Mouse (Mus musculus) midbrain, embryonic 14.5 days (tissue): ENCODE measurements around the gene Mars. TPM values are rescaled to one million over a fixed set of nuclear protein-coding genes. Genes with fewer than 3 reads are reported as not detected.

ENCODE experiments used
- ATAC-seq: fragments of 200-750 bp; cut with Nextera tagmentation; 2 replicates; pipeline ENCODE4 v1.8.0; 2017; ENCODE audit warnings: moderate number of reproducible peaks, moderate library complexity; ENCODE audit not compliant: low FRiP score, low TSS enrichment
- DNase-seq: peaks from one replicate; pipeline ENCODE4 v3.0.0-alpha.2; 2015
- H3K27ac ChIP-seq: fragments of 300-500 bp; sonication (generic); replicated peaks from 2 replicates; pipeline ENCODE4 v1.5.1; 2014; ENCODE audit warnings: mild to moderate bottlenecking, low read depth, low read length, moderate library complexity
- H3K27me3 ChIP-seq: fragments of 300-500 bp; sonication (generic); 2 replicates; pipeline ENCODE4 v1.6.1; 2014; ENCODE audit warnings: low read length, control low read depth, mixed read lengths; ENCODE audit not compliant: control insufficient read depth, insufficient read depth
- H3K36me3 ChIP-seq: fragments of 300-500 bp; sonication (generic); 2 replicates; pipeline ENCODE4 v1.6.1; 2014; ENCODE audit warnings: low read length, control low read depth; ENCODE audit not compliant: control insufficient read depth, insufficient read depth
- H3K4me1 ChIP-seq: fragments of 300-500 bp; sonication (generic); 2 replicates; pipeline ENCODE4 v1.6.1; 2014; ENCODE audit warnings: mild to moderate bottlenecking, antibody characterized with exemption, low read length, control low read depth; ENCODE audit not compliant: control insufficient read depth, insufficient read depth
- H3K4me2 ChIP-seq: fragments of 300-500 bp; sonication (generic); 2 replicates; pipeline ENCODE4 v1.6.1; 2014; ENCODE audit warnings: mild to moderate bottlenecking, low read length, moderate library complexity
- H3K4me3 ChIP-seq: fragments of 300-500 bp; sonication (generic); replicated peaks from 2 replicates; pipeline ENCODE4 v1.5.1; 2014; ENCODE audit warnings: low read depth, low read length
- H3K9ac ChIP-seq: fragments of 300-500 bp; sonication (generic); replicated peaks from 2 replicates; pipeline ENCODE4 v1.6.1; 2014; ENCODE audit warnings: mild to moderate bottlenecking, low read length, moderate library complexity
- H3K9me3 ChIP-seq: fragments of 300-500 bp; sonication (generic); 2 replicates; pipeline ENCODE4 v1.6.1; 2016; ENCODE audit warnings: low read length, control low read depth, mixed read lengths; ENCODE audit not compliant: control insufficient read depth
- WGBS: fragments of 180-500 bp; shearing (Covaris S2); extraction: QIAGEN DNeasy Blood & Tissue Kit; methylation state at CpG from one replicate; pipeline ENCODE4 v1.1.7; 2014; 5-methylcytosine and 5-hydroxymethylcytosine counted together
- polyA plus RNA-seq: library from polyadenylated mRNA; unstranded; fragments of >200 nt; fragmentation: Nextera tagmentation; extraction: Ambion mirVana; gene quantifications from 2 replicates; pipeline ENCODE4 v1.2.1, GENCODE M21; 2014

Mars gene
- 109 and 122 TPM in 2 replicates for polyA plus RNA-seq

DNA sequence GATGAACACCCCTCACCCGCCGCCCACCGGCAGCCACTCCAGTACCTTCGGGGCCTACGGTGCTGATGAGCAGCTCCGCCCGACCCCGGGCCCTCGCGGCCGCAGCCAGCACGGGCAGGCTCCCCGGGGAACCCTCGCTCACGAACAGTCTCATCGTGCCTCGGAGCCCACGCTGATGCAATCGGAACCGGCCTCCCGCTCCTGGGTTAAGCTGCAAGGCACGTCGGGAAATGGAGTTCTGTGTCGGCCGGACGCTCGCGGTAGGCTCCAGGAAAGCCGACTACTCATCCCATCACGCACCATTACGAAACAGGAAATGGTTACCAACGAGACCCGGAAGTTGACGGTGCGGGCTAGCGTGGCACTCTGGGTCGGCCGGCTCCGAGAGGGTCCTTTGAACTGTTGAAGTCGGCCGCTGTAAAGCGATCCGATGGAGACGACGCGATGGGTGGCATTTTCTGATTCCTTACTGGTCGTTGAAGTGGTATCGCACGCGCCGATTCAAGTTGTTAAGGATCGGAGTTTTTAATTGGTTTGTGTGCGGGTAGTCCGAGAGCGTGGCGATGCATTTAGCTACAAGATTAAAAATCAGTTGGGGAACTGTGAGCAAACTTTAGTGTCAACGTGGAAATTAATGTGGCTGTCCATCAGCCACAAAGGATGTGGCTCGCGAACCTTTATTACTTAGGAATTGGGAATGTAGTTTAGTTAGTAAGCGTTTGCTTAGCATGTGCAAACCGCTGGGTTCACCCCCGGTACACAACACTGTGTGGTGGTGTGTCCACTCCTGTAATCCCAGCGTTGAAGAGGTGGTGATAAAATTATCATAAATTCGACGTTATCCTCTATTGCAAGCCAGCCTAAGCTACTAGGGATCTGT, at the start of gene Mars:
Gene Mars, minus strand, starts transcription at position 311 of the 880 bp plus-strand sequence.
- peak; percentile 97 for DNase-seq
- peak within 1 kb of the TSS; percentile 67 for H3K27ac ChIP-seq

GRCm38 (mm10) chr10:127360714-127361113, 49.1 kb upstream of the Mars start:
- Histone ChIP-seq H3K4me2 (no peak overlapping the region), H3K36me3 (no peaks in the 10 kb centered on the region), H3K9me3 (no peaks in the 10 kb centered on the region), H3K4me3 (no peak overlapping the region), H3K27me3 (no peaks in the 10 kb centered on the region), H3K4me1 (no peaks in the 10 kb centered on the region), H3K27ac (no peak overlapping the region), H3K9ac (no peak overlapping the region)
- ATAC-seq (no peak), DNase-seq (no peak)
- 84% methylated on average over 3 of the region's 3 CpGs for WGBS

More for the DNA sequence above, at the start of gene Mars:
- ATAC-seq: peak; percentile 96
- WGBS: under 1% methylated on average over 65 of the region's 65 CpGs
- Histone ChIP-seq H3K4me2 (peak within 1 kb of the TSS; percentile 81), H3K4me1 (peaks cover 8% of the 10 kb centered on the region; the same call in 1 of the 2 replicates), H3K4me3 (peak within 1 kb of the TSS; percentile 65), H3K9me3 (no peaks in the 10 kb centered on the region), H3K9ac (peak within 1 kb of the TSS; percentile 73), H3K27me3 (no peaks in the 10 kb centered on the region), H3K36me3 (peaks cover 26% of the 10 kb centered on the region)

DNA sequence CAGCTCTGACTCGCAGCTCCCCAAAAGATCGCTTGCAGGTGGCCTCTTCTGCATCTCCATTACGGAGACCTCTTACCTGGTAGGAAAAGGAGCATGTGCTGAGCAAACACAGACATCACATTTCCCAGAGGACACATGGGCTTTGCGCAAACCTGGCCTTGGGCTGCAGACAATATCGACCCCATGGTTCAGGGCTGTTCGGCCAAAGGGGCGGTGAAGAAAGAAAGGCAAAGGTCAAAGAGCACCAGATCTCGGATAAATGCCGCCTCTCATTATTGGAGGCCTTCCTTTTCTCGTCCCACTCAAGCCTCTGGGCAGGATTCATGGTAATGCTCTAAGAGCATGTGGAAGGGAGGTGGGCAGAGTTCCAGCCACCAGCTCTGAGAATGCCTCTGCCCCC, 43.8 kb upstream of the Mars start:
- H3K27me3 ChIP-seq: no peaks in the 10 kb centered on the region
- H3K4me2 ChIP-seq: no peak overlapping the region
- no peaks in the 10 kb centered on the region for H3K36me3 ChIP-seq
- H3K4me3 ChIP-seq: no peak overlapping the region
- no peak overlapping the region for H3K27ac ChIP-seq
- H3K4me1 ChIP-seq: 0 out of 2 replicates have a peak, but pooled peaks cover 6% of the 10 kb centered on the region
- H3K9ac ChIP-seq: no peak overlapping the region
- 46% methylated on average over 10 of the region's 10 CpGs for WGBS
- no peaks in the 10 kb centered on the region for H3K9me3 ChIP-seq
- ATAC-seq: no peak
- DNase-seq: no peak

GRCm38 (mm10) chr10:127353909-127354895, 42.6 kb upstream of the Mars start, which contains the start of gene Inhbe:
TSS of gene Inhbe (minus strand) at chr10:127354411.
- H3K27me3 ChIP-seq: no peaks in the 10 kb centered on the region
- H3K4me1 ChIP-seq: 0 out of 2 replicates have a peak, but pooled peaks cover 6% of the 10 kb centered on the region
- no peaks in the 10 kb centered on the region for H3K9me3 ChIP-seq
- 90% methylated on average over 18 of the region's 18 CpGs for WGBS
- H3K4me2 ChIP-seq: no peak within 1 kb of the TSS
- no peak within 1 kb of the TSS for H3K4me3 ChIP-seq
- no peak within 1 kb of the TSS for H3K27ac ChIP-seq
- no peaks in the 10 kb centered on the region for H3K36me3 ChIP-seq
- DNase-seq (no peak), ATAC-seq (no peak)
- H3K9ac ChIP-seq: no peak within 1 kb of the TSS

DNA sequence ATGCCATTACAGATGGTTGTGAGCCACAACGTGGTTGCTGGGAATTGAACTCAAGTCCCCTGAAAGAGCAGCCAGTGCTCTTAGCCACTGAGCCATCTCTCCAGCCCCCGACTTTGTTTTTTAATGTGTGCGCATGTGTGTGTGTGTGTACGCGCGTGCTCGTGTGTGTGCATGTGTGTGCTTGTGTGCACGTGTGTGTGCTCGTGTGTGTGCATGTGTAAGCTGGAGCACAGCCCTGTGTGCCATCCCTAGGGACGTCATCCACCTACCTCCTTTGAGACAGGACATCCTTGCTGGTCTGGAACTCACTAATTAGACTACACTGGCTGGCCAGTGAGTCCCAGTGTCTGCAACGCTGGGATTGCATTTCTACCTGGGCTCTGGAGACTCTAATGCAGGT, 41.2 kb upstream of the Mars start:
- Histone ChIP-seq H3K36me3 (no peaks in the 10 kb centered on the region), H3K4me2 (no peak overlapping the region), H3K4me3 (no peak overlapping the region), H3K27me3 (no peaks in the 10 kb centered on the region), H3K4me1 (0 out of 2 replicates have a peak, but pooled peaks cover 6% of the 10 kb centered on the region), H3K27ac (no peak overlapping the region), H3K9me3 (no peaks in the 10 kb centered on the region), H3K9ac (no peak overlapping the region)
- ATAC-seq: no peak
- WGBS: 90% methylated on average over 11 of the region's 11 CpGs
- no peak for DNase-seq

GRCm38 (mm10) chr10:127352187-127352586, 40.6 kb upstream of the Mars start:
- 0 out of 2 replicates have a peak, but pooled peaks cover 6% of the 10 kb centered on the region for H3K4me1 ChIP-seq
- H3K9me3 ChIP-seq: no peaks in the 10 kb centered on the region
- H3K27me3 ChIP-seq: no peaks in the 10 kb centered on the region
- H3K27ac ChIP-seq: no peak overlapping the region
- DNase-seq: no peak
- no peak for ATAC-seq
- H3K4me2 ChIP-seq: no peak overlapping the region
- no peak overlapping the region for H3K4me3 ChIP-seq
- WGBS: 86% methylated on average over 9 of the region's 9 CpGs
- no peaks in the 10 kb centered on the region for H3K36me3 ChIP-seq
- H3K9ac ChIP-seq: no peak overlapping the region

- no peak overlapping the region for H3K27ac ChIP-seq
- H3K4me3 ChIP-seq: no peak overlapping the region
- ATAC-seq (no peak), DNase-seq (no peak)
- WGBS: 77% methylated on average over 8 of the region's 8 CpGs
- H3K9me3 ChIP-seq: no peaks in the 10 kb centered on the region
- H3K27me3 ChIP-seq: no peaks in the 10 kb centered on the region
- no peaks in the 10 kb centered on the region for H3K36me3 ChIP-seq
- H3K4me1 ChIP-seq: 0 out of 2 replicates have a peak, but pooled peaks cover 6% of the 10 kb centered on the region
- no peak overlapping the region for H3K4me2 ChIP-seq
- no peak overlapping the region for H3K9ac ChIP-seq
Measured at GRCm38 (mm10) chr10:127351719-127352118, 40.1 kb upstream of the Mars start.

DNA sequence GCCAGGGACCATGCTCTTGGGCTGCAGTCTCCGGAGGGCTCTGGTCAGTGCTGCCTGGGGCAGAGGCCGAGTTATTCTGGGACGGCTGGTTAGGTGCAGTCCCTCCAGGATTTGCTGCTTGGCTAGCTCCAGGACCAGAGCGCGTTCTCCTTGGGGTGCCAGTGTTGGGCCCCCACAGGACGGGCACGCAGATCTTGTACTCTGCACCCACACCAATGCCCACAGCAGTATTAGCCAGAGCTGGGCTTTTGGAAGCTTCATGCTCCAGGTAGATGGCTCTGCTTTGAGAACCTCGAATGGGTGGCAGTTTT, 39.7 kb upstream of the Mars start:
- no peak overlapping the region for H3K9ac ChIP-seq

More for the DNA sequence above, 39.7 kb upstream of the Mars start:
- Histone ChIP-seq H3K4me3 (no peak overlapping the region), H3K27me3 (no peaks in the 10 kb centered on the region), H3K27ac (no peak overlapping the region), H3K36me3 (no peaks in the 10 kb centered on the region), H3K9me3 (no peaks in the 10 kb centered on the region), H3K4me1 (0 out of 2 replicates have a peak, but pooled peaks cover 6% of the 10 kb centered on the region), H3K4me2 (0 out of 2 replicates have a peak overlapping the region, but pooled peaks have one; percentile 45)
- ATAC-seq: no peak
- DNase-seq: no peak
- 86% methylated on average over 8 of the region's 8 CpGs for WGBS
